ENCODE assay signal across 8 mouse cellular contexts in the genomic region with DNA sequence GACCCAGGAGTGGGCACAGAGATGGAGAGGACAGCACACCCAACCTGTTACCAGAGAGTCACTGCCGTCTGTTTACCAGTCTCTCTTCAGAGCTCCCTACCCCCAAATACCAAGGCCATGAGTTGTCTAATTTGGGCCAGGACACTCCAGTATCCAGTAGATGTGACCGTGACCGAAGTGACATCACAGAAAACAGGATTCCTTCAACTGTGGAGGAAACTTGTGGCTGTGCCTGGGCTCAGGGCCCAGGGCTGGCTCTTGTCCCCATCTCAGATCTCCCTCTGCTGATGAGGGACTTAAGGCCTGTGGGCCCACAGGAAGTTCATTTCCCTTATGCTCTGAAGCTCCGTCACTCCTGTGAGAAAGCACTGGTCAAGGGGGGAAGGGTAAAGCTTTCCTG. TPM values are rescaled to one million over a fixed set of nuclear protein-coding genes. Genes with fewer than 3 reads are reported as not detected.
DNase-seq lines count a peak whose midpoint lies in the region; ATAC-seq and TF ChIP-seq lines count a peak whose summit lies in the region.

No protein-coding gene starts in this region.

- ATAC-seq in Patski, result peak; percentile 69
- 0 out of 2 replicates have a peak, but pooled peaks have one; percentile 14 for ATAC-seq in kidney, postnatal 0 days (replicated peaks; ENCODE audit: low FRiP score, low read depth)

- no peak overlapping the region for H3K9ac ChIP-seq in kidney, postnatal 0 days (ENCODE audit: low read depth, low read length)

- no peaks in the 10 kb centered on the region for H3K36me3 ChIP-seq in kidney, postnatal 0 days (ENCODE audit: insufficient read depth, low read length)
- H3K36me3 ChIP-seq in small intestine, adult 2 months (ENCODE audit: control insufficient read depth, insufficient read depth, low read length), result no peaks in the 10 kb centered on the region

- no peak for TF ChIP-seq POLR2A in small intestine, adult 2 months (IDR thresholded peaks at IDR 0.05; ENCODE audit: low read depth, low read length)

- intact Hi-C loops in left cerebral cortex, postnatal 25 days (cut with DNase I), result no loop called here

- H3K4me1 ChIP-seq in kidney, postnatal 0 days (replicated peaks; ENCODE audit: insufficient read depth, low read length), result peaks cover 24% of the 10 kb centered on the region
- H3K4me1 ChIP-seq in small intestine, adult 2 months (ENCODE audit: control insufficient read depth, insufficient read depth, insufficient read length, low read length), result peaks cover 3% of the 10 kb centered on the region; the same call in 1 of the 2 replicates

- H3K27ac ChIP-seq in kidney, postnatal 0 days, result peak overlapping the region; percentile 80
- peak overlapping the region; percentile 39 for H3K27ac ChIP-seq in small intestine, adult 2 months (ENCODE audit: insufficient read depth, low read depth, low read length)

- POLR2A ChIA-PET in Patski (lab: Charles Lee), result interaction anchor here (0.8 to 1.1 kb wide), 2 partner anchors 32 to 91 kb away, joined by 3 to 4 read pairs; no protein-coding TSS in a partner anchor

- no peak overlapping the region for H3K4me2 ChIP-seq in kidney, postnatal 0 days (ENCODE audit: low read length)

- DNase-seq in 3134 (ENCODE audit: extremely low read depth, insufficient read length, low spot score) (peak; percentile 87), Patski (ENCODE audit: low read depth, low spot score) (no peak)
- DNase-seq in heart, adult 18-20 months, result peak; percentile 80 to 91
- peak; percentile 69 for DNase-seq in kidney, postnatal 0 days (ENCODE audit: low spot score)
- no peak for DNase-seq in frontal cortex, postnatal 10 days (ENCODE audit: low spot score in 2 of 2)
- DNase-seq in left cerebral cortex, adult 8-10 months (ENCODE audit: low spot score in 2 of 2), result no peak
- DNase-seq in left cerebral cortex, postnatal 25 days (ENCODE audit: low spot score in 2 of 2), result no peak

- no peaks in the 10 kb centered on the region for H3K9me3 ChIP-seq in kidney, postnatal 0 days (replicated peaks; ENCODE audit: low read length)

- CTCF ChIA-PET in Patski (lab: Charles Lee), result interaction anchor here (0.7 to 2.1 kb wide), 8 partner anchors 9 to 115 kb away, joined by 3 to 10 read pairs (median 4); no protein-coding TSS in a partner anchor

- WGBS in kidney, postnatal 0 days, result 51% methylated on average over 4 of the region's 4 CpGs
- 72% methylated on average over 4 of the region's 4 CpGs for WGBS in small intestine, adult 2 months

- H3K4me3 ChIP-seq in kidney, postnatal 0 days (replicated peaks; ENCODE audit: low read depth, low read length), result no peak overlapping the region
- H3K4me3 ChIP-seq in small intestine, adult 2 months (ENCODE audit: low read depth, low read length), result no peak overlapping the region

- TF ChIP-seq CTCF in Patski (IDR thresholded peaks at IDR 0.05), result no peak
- TF ChIP-seq CTCF in kidney, postnatal 0 days (IDR thresholded peaks at IDR 0.05; ENCODE audit: low read depth), result no peak
- TF ChIP-seq CTCF in small intestine, adult 2 months (IDR thresholded peaks at IDR 0.05; ENCODE audit: extremely low read depth, insufficient read length, insufficient replicate concordance, low read depth, low read length), result no peak

- H3K27me3 ChIP-seq in Patski, result no peaks in the 10 kb centered on the region
- H3K27me3 ChIP-seq in kidney, postnatal 0 days (ENCODE audit: insufficient read depth, low read length), result no peaks in the 10 kb centered on the region
- H3K27me3 ChIP-seq in small intestine, adult 2 months (ENCODE audit: control insufficient read depth, insufficient read depth, low read length), result no peaks in the 10 kb centered on the region

- in situ Hi-C loops in Patski (cut with MboI; ENCODE audit: low pct_unique_long_range_greater_than_20kb), result loop anchor here (10.0 kb wide), 1 partner anchor 64 kb away; no protein-coding TSS in a partner anchor

RNA-seq across cellular contexts. Expression of gene Ppif, which starts 14.5 kb away (rescaled TPM):
- polyA plus RNA-seq in Patski (2021), result 45.5 TPM
- total RNA-seq in heart, adult 18-20 months (2021), result 100 to 1,000 TPM; 287 to 306 TPM
- 56.5 and 61.2 TPM in 2 replicates for polyA plus RNA-seq in kidney, postnatal 0 days (2015; fragmentation: Nextera tagmentation; extraction: Ambion mirVana)
- 66.8 and 80.1 TPM in 2 replicates for polyA plus RNA-seq in small intestine, adult 2 months (2012; rRNA removed)
- total RNA-seq in left cerebral cortex, adult 8-10 months (2022), result 10 to 100 TPM; 25.5 to 26.8 (median 26.5) TPM
- total RNA-seq in left cerebral cortex, postnatal 25 days (2021), result 10 to 100 TPM; 22.5 to 22.7 TPM

Comparison
In these comparisons a context has a peak if more than half of its experiments do, and no peak if none do; other contexts are left out.
1. DNase-seq: peak in 3134 (single experiment), heart, adult 18-20 months (2 of 2) and kidney, postnatal 0 days (single experiment); none in Patski (single experiment), frontal cortex, postnatal 10 days (0 of 2), left cerebral cortex, adult 8-10 months (0 of 2) and left cerebral cortex, postnatal 25 days (0 of 2).
2. RNA of gene Ppif, which starts 14.5 kb away (total RNA-seq): 287 to 306 TPM in heart, adult 18-20 months; 25.5 to 26.8 TPM in left cerebral cortex, adult 8-10 months and 22.5 to 22.7 TPM in left cerebral cortex, postnatal 25 days; every median in the first group is over 10 times any median in the second.